Mouse (Mus musculus) layer of hippocampus, postnatal 36 days (tissue): ENCODE data around the gene Apba3. TPM values are rescaled to one million over a fixed set of nuclear protein-coding genes. Genes with fewer than 3 reads are reported as not detected.

Experiments
- DNase-seq, 2 experiments: peaks; one replicate each; pipeline ENCODE4 v3.0.0; 2022
- total RNA-seq, 2 experiments: library from RNA; stranded (reverse); gene quantifications; 2 replicates each; pipeline ENCODE4 v1.2.3; 2021

The Apba3 gene
- total RNA-seq, 2 experiments from 2014 or later = 39.3 to 56.0 TPM

- peak; percentile 88 to 89 for DNase-seq
Measured at GRCm38 (mm10) chr10:81252424-81253419, 14.0 kb upstream of the Apba3 start, which contains the start of gene Matk. TSS of gene Matk (plus strand) at chr10:81252935.

- no peak for DNase-seq
Measured at GRCm38 (mm10) chr10:81254886-81255285, 11.9 kb upstream of the Apba3 start.

GRCm38 (mm10) chr10:81257158-81258039 lies 9.4 kb upstream of the Apba3 start:
- peak; percentile 63 to 66 for DNase-seq

GRCm38 (mm10) chr10:81259225-81259884 lies 7.4 kb upstream of the Apba3 start:
- DNase-seq = no peak

- DNase-seq = no peak
Measured at GRCm38 (mm10) chr10:81261025-81261424, 5.7 kb upstream of the Apba3 start.

- DNase-seq = no peak
Measured at GRCm38 (mm10) chr10:81265540-81265939, 1.2 kb upstream of the Apba3 start.

- peak; percentile 79 to 82 for DNase-seq
Measured at GRCm38 (mm10) chr10:81268056-81268455, 1.3 kb downstream of the Apba3 start.

GRCm38 (mm10) chr10:81268643-81269412 lies 2.1 kb downstream of the Apba3 start:
- no peak for DNase-seq

- no peak for DNase-seq
Measured at GRCm38 (mm10) chr10:81272356-81272755, 5.6 kb downstream of the Apba3 start.

GRCm38 (mm10) chr10:81273842-81274241 lies 7.1 kb downstream of the Apba3 start:
- no peak for DNase-seq

- no peak for DNase-seq
Measured at GRCm38 (mm10) chr10:81277676-81278075, 10.9 kb downstream of the Apba3 start.

GRCm38 (mm10) chr10:81279496-81279895 lies 12.7 kb downstream of the Apba3 start:
- DNase-seq = no peak

- DNase-seq = no peak
Measured at GRCm38 (mm10) chr10:81284189-81284588, 17.4 kb downstream of the Apba3 start.

- DNase-seq = no peak
Measured at GRCm38 (mm10) chr10:81284719-81285118, 18.0 kb downstream of the Apba3 start.

- peak; percentile 80 to 81 for DNase-seq
Measured at GRCm38 (mm10) chr10:81285694-81286450, 19.1 kb downstream of the Apba3 start.

GRCm38 (mm10) chr10:81286586-81286985 lies 19.8 kb downstream of the Apba3 start:
- no peak for DNase-seq

- DNase-seq = no peak
Measured at GRCm38 (mm10) chr10:81287513-81288157, 20.9 kb downstream of the Apba3 start.

- DNase-seq = no peak
Measured at GRCm38 (mm10) chr10:81288601-81289000, 21.8 kb downstream of the Apba3 start.

GRCm38 (mm10) chr10:81289278-81289677 lies 22.5 kb downstream of the Apba3 start:
- DNase-seq = peak in 1 of 2 experiments; percentile 66

- no peak for DNase-seq
Measured at GRCm38 (mm10) chr10:81289811-81290210, 23.1 kb downstream of the Apba3 start.
